Mouse (Mus musculus): ENCODE data around the gene Spred3. TPM values are rescaled to one million over a fixed set of nuclear protein-coding genes. Genes with fewer than 3 reads are reported as not detected.
"Not testable (repeated sequence)": the region's sequence is repeated elsewhere in the genome, so short reads cannot be mapped to it uniquely, and the experiment has no call there.

Gene Spred3
- under 1 TPM; 0.23 to 0.75 (median 0.52) TPM for total RNA-seq (2022)

DNA sequence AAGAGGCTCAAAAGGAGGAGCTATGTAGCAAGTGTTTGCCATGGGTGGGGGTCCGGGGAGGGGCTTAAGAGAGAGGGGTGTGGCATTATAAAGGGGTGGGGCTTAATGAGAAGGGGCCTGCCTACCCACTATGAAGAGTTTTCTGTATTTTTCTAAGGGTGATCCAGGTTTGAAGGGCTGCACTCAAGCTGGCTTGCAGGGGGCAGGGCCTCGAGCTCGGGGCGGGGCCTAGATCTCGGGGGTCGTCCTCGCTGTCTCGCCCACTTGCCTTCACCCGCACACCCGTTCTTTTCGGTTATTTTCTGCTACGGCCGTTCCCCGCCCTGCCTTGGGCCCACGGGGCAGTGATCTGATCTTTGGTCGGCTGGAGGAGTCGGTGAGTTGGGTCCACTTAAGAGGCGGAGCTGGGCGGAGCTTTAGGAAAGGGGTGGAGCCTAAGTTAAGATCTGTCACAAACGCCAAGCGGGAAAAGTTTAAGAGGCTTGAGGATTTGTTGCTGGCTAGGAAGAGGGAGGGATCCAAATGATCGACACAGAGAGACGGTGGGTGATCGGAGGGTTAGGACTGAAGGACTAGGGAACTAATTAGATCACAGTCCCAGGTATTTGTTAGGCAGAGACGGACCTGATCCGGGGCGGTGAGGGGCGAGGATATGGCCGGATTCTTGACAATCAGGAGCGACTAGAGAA is at the start of gene Spred3, which contains the start of gene Ggn:
Gene Spred3 (minus strand): TSS at position 346 of the 689 bp plus-strand sequence.
Gene Ggn (plus strand): TSS at position 145 of the 689 bp plus-strand sequence.
- peak; percentile 81 for DNase-seq (ENCODE audit: low spot score)

- no peak for DNase-seq (ENCODE audit: low spot score)
These were observed 44.6 kb upstream of the Spred3 start for GRCm38 (mm10) chr7:29214846-29215245.

GRCm38 (mm10) chr7:29214236-29214635 is 44.0 kb upstream of the Spred3 start:
- no peak for DNase-seq (ENCODE audit: low spot score)

DNA sequence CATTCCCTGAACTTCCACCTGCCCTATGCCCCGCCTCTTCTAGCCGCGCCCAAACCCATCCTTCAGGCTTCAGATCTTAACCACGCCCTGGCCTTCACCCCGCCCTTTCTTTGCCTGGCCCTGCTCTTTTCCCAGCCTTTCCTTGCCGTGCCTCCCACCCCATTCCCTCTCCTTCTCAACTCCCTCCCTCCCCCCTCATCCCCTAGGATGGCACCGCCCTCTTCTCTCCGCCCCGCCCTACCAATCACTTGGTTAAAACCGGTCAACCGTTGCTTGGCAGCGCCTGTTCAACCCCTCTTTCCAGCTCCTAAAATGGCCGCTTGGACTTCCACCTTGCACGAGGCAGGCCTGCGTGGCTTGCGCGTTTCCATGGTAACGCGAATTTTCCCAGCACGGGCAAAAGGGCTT is 43.5 kb upstream of the Spred3 start, which contains the start of gene Catsperg1:
Gene Catsperg1 (minus strand): TSS at position 361 of the 408 bp plus-strand sequence.
- DNase-seq (ENCODE audit: low spot score), result no peak

- DNase-seq (ENCODE audit: low spot score), result not testable (repeated sequence)
These were observed 42.8 kb upstream of the Spred3 start for GRCm38 (mm10) chr7:29212775-29213560.

DNA sequence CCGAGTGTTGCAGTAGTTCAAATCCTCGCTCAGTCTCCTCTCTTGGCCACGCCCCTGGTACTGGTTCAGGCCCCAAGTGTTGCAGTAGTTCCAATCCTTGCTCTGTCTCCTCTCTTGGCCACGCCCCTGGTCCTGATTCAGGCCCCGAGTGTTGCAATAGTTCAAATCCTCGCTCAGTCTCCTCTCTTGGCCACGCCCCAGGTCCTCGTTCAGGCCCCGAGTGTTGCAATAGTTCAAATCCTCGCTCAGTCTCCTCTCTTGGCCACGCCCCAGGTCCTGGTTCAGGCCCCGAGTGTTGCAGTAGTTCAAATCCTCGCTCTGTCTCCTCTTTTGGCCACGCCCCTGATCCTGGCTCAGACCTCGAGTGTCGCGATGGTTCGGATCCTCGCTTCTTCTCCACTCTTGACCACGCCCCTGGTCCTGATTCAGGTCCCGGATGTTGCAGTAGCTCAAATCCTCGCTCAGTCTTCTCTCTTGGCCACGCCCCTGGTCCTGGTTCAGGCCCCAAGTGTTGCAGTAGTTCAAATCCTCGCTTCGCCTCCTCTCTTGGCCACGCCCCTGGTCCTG is 42.1 kb upstream of the Spred3 start:
- no peak for DNase-seq (ENCODE audit: low spot score)

DNA sequence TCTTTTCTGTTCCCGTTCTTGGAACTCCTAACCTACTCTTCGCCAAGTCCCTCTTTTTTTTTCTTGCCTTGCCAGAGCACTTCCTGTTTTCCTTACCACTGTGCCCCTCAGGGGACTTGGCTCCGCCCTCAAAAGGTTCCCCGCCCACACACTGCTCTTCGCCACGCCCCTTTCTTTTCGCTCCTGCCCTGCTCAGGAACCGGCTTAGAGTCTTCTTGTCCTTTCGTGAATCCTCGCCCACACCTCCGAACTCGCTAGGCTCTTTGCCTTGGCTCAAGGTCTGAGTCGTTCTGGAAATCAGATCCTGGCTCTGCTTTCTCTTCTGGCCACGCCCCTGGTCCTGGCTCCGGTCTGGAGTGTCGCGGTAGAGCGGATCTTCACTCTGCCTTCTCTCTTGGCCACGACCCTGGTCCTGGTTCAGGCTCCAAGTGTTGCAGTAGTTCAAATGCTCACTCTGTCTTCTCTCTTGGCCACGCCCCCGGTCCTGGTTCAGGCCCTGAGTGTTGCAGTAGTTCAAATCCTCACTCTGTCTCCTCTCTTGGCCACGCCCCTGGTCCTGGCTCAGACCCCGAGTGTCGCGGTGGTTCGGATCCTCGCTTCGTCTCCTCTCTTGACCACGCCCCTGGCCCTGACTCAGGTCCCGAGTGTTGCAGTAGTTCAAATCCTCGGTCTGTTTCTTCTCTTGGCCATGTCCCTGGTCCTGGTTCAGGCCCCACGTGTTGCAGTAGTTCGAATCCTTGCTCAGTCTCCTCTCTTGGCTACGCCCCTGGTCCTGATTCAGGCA is 41.4 kb upstream of the Spred3 start:
- peak; percentile 89 for DNase-seq (ENCODE audit: low spot score)

DNA sequence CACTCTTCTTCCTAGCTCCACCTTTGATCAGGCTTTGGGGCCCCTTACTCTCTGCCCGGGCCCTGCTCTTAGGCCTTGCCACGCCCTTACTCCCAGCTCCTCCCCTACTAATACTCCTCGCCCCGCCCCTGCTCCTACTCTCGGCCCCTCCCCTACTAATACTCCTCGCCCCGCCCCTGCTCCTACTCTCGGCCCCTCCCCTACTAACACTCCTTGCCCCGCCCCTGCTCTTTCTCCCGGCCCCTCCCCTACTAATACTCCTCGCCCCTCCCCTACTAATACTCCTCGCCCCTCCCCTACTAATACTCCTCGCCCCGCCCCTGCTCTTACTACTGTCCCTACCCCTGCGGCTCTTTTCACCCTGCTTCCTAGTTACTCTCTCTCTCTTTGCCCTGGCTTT is 40.8 kb upstream of the Spred3 start:
- DNase-seq (ENCODE audit: low spot score), result not testable (repeated sequence)

GRCm38 (mm10) chr7:29202577-29202976 is 32.4 kb upstream of the Spred3 start:
- DNase-seq (ENCODE audit: low spot score), result no peak

DNA sequence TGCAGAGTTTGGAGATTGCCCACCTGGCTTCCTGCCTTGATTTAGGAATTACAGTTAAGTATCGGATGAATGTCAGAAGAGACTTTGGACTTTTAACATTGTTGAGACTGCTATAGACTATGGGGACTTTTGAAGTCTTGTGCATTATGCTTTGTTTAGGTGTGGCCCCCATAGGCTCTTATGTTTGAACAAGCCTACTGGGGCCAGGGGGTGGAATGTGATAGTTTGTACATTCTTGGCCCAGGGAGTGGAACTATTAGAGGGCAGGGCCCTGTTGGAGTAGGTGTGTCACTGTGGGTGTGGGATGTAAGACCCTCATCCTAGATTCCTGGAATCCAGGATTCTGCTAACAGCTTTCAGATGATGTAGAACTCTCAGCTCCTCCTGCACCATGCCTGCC is 24.0 kb upstream of the Spred3 start:
- not testable (repeated sequence) for DNase-seq (ENCODE audit: low spot score)

DNA sequence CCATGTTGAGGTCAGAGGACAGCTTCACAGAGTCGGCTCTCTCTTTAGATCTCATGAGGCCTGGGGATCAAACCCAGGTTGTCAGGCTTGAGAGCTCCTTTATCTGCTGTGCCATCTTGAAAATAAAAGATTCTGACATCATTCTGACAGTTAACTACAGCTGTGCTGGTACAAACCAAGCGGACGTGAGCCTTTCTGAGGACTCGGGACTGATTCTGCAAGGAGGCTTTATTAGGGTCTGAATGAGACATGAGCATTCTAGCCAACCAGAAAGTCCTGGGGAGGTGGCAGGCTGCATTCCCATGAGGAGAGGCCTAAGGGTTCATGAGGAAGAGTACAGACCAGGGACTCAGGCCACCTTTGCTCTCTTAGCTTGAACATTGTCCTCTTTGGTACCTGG is 11.1 kb upstream of the Spred3 start:
- not testable (repeated sequence) for DNase-seq (ENCODE audit: low spot score)

GRCm38 (mm10) chr7:29180854-29181236 is 10.6 kb upstream of the Spred3 start:
- no peak for DNase-seq (ENCODE audit: low spot score)

GRCm38 (mm10) chr7:29180077-29180853 is 10.1 kb upstream of the Spred3 start, which contains the start of gene Psmd8:
Gene Psmd8 (minus strand): TSS chr7:29180701.
- DNase-seq (ENCODE audit: low spot score), result peak; percentile 97

GRCm38 (mm10) chr7:29179323-29179722 is 9.1 kb upstream of the Spred3 start:
- no peak for DNase-seq (ENCODE audit: low spot score)

DNA sequence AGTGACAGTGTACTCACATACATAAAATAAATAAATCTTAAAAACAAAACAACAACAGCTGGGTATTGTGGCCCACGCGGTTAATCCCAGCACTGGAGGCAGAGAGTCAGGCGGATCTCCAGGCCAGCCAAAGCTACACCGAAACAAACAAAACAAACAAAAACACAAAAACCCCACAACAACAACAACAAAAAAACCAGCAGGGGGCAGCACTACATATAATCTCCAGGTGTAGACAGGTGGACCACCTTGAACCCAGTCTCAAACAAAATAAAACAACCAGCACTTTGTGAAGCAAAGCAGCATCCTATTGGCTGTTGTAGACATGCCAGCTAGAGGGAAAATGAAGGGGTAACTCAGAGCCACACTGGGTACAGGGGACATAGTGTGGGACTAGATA is 7.9 kb upstream of the Spred3 start:
- no peak for DNase-seq (ENCODE audit: low spot score)

DNA sequence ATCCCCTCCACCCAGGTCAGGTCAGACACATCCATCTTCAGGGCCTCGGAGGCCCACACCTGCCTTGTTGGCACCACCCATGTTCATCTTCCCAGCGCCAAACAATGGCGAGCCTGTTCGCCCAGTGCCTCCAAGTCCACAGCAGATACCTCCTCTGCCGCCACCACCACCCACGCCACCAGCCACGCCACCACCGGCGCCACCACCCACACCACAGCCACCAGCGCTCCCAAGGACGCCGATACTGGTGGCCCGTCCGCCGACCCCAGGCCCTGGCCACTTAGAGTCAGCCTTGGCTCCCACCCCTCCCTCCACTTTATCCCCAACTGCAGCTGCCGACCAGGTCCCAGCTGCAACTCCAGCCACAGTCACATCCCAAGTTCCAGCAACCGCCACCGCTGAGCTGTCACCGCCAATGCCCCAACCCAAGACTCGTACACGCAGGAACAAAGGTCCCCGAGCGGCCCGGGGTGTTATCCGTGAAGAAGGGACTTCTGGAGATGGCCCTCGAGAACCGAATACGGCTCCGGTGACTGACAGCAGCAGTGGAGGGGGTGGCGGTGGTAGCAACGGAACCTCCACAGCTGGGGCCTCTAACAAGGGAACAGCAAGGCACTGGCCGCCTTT is 2.3 kb upstream of the Spred3 start:
- DNase-seq (ENCODE audit: low spot score), result no peak

- DNase-seq (ENCODE audit: low spot score), result no peak
These were observed 1.4 kb upstream of the Spred3 start for GRCm38 (mm10) chr7:29171562-29172097.

DNA sequence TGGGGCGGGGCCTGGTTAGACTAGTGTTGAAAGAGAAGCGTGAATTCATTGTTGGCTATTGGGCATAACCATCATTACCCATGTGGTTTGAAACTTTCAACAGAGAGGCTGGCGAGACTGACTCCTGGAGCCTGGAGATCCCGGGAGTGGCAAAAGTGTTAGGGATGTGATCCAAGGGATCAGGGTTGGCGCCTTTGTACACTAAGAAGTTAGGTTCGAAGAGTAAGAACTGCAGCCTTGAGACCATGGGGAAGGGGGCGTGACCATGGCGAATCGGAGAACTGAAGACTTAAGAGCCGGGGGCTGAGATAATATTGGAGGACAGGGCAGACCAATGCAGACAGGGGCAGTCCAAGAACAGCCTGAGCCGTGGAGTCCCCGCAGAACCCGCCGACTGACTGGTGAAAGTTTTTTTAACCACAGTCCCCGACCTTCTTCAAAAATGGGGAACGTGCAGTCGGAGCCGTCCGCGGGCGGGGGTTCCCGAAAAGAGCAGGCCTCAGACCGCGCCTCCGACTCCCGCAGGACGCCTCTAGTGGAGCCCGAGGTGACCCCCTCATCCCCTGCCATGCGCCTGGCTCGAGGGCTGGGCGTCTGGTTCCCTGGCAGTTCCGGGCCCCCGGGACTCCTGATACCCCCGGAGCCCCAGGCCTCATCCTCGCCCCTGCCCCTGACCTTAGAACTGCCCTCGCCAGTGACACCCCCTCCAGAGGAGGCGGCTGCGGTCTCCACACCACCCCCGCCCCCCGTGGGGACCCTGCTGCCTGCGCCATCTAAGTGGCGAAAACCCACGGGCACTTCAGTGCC is 747 bp upstream of the Spred3 start:
- no peak for DNase-seq (ENCODE audit: low spot score)

All from heart, adult 8-10 months (tissue).